Mouse (Mus musculus) olfactory bulb, adult 2 months (tissue): ENCODE results near the gene Mtcl1. TPM values are rescaled to one million over a fixed set of nuclear protein-coding genes. Genes with fewer than 3 reads are reported as not detected.

Source experiments
- H3K27ac ChIP-seq: fragments of 200-500 bp; 2 replicates; pipeline ENCODE4 v1.5.1; 2012; ENCODE audit warnings: low read depth, low read length; ENCODE audit not compliant: insufficient read depth
- H3K4me1 ChIP-seq: fragments of 200-500 bp; 2 replicates; pipeline ENCODE4 v1.6.1; 2012; ENCODE audit warnings: low read length; ENCODE audit not compliant: control insufficient read depth, insufficient read depth
- H3K4me3 ChIP-seq: fragments of 200-500 bp; 2 replicates; pipeline ENCODE4 v1.5.1; 2012; ENCODE audit warnings: mild to moderate bottlenecking, low read depth, low read length, moderate library complexity; ENCODE audit not compliant: insufficient read depth
- CTCF ChIP-seq: fragments of 200-500 bp; IDR thresholded peaks from 2 replicates; pipeline ENCODE4 v1.5.1; 2012; ENCODE audit warnings: low read depth, mild to moderate bottlenecking, low read length, moderate library complexity; ENCODE audit not compliant: insufficient read depth
- POLR2A ChIP-seq: fragments of 200-500 bp; IDR thresholded peaks from 2 replicates; pipeline ENCODE4 v1.6.1; 2012; ENCODE audit warnings: mild to moderate bottlenecking, low read depth, low read length, moderate library complexity; ENCODE audit not compliant: insufficient read depth
- WGBS: fragments of 180-500 bp; shearing (Covaris S2); methylation state at CpG from one replicate; pipeline ENCODE4 v1.1.7; 2018; 5-methylcytosine and 5-hydroxymethylcytosine counted together
- polyA plus RNA-seq: library from polyadenylated mRNA; stranded (reverse); fragments of >200 nt; gene quantifications from 2 replicates; pipeline ENCODE4 v1.2.4, GENCODE M21; 2012; ENCODE audit warnings: low replicate concordance; ENCODE audit not compliant: missing spikeins, insufficient read depth, insufficient read length

The Mtcl1 gene
- polyA plus RNA-seq: not detected in 2 replicates

DNA sequence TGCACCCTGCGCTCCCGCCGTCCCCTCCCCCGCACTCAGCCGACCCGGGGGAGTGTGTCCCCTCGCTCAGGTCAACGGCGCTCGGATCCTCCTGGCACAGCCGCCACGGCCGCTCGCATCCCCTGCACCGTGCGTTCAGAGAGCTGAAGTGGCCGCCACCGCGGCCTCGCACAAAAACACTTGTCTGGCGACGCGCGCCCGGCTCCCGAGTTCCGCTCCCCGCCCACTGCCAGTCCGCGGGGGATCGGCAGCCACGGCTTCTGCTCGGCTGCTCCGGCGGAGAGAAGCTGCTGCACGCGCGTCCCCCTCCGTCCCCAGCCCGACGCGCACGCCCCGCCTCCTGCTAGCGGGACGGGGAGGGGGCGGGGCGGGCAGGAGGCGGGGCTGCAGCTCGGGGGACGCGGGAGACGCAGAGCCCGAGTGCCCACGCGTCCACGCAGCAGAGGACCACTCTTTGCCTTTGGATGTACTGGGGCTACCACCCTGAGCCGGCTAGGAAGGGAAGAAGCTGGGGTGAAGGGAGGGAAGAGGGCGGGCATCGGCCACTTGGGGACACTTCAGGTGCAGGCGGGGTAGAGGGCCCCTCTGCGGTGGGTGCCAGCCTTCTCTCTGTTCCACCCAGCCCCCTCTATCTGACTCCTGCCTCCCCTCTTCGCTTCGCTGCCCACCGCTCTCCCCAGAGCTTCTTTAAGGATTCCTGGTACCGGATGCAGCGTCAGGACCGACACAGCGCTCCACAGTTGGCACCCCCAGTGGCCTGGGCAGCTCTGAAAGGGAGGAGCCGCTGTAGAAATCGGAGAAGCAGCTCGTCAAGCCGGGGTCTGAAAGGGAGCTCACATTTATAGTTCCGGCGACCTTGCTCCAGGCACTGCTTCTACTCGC is at the start of gene Mtcl1:
Mtcl1 (minus strand) TSS at position 291 of the 882 bp plus-strand sequence.
- Histone ChIP-seq H3K27ac (peak within 1 kb of the TSS; percentile 29), H3K4me1 (peaks cover 16% of the 10 kb centered on the region), H3K4me3 (peak within 1 kb of the TSS; percentile 79)
- under 1% methylated on average over 75 of the region's 76 CpGs for WGBS
- TF ChIP-seq POLR2A (peak; percentile 66), CTCF (no peak)

DNA sequence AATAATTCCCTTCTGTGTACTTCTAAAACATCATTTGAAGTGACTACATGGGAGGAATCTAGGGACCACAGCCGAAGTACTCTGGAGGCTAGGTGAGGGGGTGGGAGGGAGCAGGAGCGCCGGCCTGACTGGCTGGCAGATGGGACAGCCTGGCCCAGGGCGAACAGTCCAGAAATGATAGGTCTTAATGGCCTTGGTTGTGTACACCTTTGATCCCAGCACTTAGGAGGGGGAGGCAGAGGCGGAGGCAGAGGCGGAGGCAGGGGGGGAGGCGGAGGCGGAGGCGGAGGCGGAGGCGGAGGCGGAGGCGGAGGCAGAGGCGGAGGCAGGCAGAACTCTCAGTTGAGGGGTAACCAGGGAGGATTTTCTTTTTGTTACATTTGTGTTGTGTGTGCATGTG is 49.0 kb upstream of the Mtcl1 start:
- peaks cover 3% of the 10 kb centered on the region for H3K4me1 ChIP-seq
- H3K27ac ChIP-seq: no peak overlapping the region
- TF ChIP-seq CTCF: no peak
- TF ChIP-seq POLR2A: no peak
- no peak overlapping the region for H3K4me3 ChIP-seq
- WGBS: 89% methylated on average over 14 of the region's 14 CpGs

DNA sequence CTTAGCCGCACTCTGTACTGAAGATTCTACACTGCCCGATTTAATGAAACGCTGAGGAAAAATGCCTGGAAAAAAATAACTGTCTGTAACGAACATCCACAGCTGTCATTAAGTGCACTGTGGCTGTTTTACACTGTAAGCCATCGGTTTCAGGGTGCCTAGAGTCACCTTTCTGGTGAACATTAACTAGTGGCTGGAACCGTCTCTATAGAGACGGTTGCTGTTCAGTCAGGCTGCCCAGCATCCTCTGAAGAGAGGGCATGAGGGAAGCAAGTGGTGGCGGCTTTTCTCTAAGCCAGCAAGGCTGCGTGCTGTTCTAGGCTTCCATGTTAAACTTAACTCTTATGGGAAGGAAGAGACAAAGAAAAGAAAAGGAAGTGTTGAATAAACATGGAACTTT is 47.0 kb upstream of the Mtcl1 start:
- no peak overlapping the region for H3K27ac ChIP-seq
- WGBS: 92% methylated on average over 9 of the region's 9 CpGs
- H3K4me1 ChIP-seq: no peaks in the 10 kb centered on the region
- TF ChIP-seq POLR2A: no peak
- no peak for TF ChIP-seq CTCF
- no peak overlapping the region for H3K4me3 ChIP-seq

DNA sequence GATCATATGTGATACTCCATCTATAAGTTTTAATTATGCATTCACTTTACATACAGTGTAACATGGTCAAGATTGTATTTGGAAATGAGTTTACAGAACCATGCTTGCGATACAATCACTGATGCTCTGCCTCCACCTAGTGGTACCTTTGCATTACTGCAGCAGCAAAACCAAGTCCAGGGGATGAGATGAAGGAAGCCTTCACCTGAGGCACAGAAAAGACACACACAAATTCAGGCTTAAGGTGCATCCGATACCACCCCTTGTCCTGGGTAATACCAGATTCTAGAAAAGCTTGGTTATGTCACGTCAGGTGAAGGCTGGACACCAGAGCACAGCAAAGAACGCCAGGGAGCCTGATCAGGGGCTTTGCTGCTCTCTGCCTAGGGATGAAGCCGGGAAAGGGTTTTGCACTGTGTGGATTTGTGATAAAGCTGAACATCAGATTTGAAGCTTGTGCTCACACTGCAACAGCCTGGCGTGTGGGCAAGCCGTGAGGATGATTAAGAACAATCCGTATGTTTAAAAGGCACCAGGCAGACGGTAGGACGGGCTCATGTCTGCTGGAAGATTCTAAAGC is 40.6 kb upstream of the Mtcl1 start:
- 33% methylated on average over 10 of the region's 10 CpGs for WGBS
- no peak overlapping the region for H3K27ac ChIP-seq
- TF ChIP-seq POLR2A (no peak), CTCF (no peak)
- no peaks in the 10 kb centered on the region for H3K4me1 ChIP-seq
- H3K4me3 ChIP-seq: no peak overlapping the region

DNA sequence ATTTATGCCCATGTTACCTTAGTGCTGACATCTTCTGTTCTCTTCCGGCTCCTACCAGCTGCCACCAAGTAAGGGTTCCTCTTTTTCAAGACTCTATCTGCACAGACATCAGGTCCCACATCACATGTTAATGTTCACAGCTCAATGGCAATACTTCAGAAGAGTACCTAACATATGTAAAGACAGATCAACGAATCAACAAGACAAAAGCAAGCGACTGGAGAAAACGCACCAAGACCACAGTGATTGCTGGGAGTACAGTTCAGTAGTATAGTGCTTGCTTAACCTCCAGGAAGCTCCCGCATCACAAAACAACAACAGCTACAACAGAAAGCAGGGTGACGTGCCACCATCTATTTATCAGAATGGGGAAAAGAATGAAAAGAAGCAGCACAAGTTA is 37.0 kb upstream of the Mtcl1 start:
- TF ChIP-seq POLR2A (no peak), CTCF (no peak)
- H3K4me3 ChIP-seq: no peak overlapping the region
- WGBS: 91% methylated on average over 6 of the region's 6 CpGs
- no peaks in the 10 kb centered on the region for H3K4me1 ChIP-seq
- no peak overlapping the region for H3K27ac ChIP-seq

DNA sequence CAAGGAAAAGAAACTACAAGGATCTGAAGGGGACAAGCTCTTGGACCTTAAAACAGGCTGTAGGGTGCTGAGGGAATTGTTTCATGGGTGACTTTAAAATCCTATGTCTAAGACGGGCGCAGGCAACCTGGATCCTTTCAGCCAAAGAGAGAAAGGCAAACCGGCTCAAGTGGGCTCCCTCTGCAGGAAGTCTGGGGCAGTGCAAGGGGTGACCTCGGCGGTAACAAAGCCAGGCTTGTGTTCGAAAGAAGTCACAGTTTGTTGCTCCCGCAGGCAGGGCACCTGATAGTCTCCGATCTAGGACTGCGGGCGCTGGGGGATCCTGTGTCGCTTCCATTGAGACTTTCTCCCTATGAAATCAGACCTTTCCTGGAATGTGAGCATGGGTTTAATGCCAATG is 36.2 kb upstream of the Mtcl1 start:
- WGBS: 4% methylated on average over 11 of the region's 11 CpGs
- no peak for TF ChIP-seq POLR2A
- TF ChIP-seq CTCF: peak; percentile 85; the same call in 1 of the 2 replicates
- no peak overlapping the region for H3K4me3 ChIP-seq
- no peak overlapping the region for H3K27ac ChIP-seq
- H3K4me1 ChIP-seq: no peaks in the 10 kb centered on the region

DNA sequence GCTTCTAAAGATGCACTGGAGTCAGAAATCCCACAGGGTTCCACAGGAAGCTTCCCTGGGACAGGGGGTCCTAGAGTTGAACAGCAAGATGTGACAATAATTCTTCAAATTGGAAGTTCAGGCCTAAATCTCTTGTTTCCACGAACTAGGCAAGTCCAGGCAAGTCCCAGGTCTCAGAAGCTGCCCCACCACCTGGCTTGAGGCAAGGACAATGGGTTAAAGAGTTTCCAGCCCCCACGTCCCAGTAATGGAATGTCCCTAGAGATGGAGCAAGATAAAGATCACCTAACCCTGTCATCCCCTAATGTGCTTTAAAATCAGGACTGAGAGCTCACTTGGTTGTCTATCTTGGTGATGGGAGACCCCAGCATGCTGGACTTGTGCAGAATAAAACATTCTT is 35.4 kb upstream of the Mtcl1 start:
- TF ChIP-seq CTCF (no peak), POLR2A (no peak)
- Histone ChIP-seq H3K4me3 (no peak overlapping the region), H3K4me1 (peaks cover 4% of the 10 kb centered on the region), H3K27ac (no peak overlapping the region)
- 79% methylated on average over 2 of the region's 2 CpGs for WGBS

DNA sequence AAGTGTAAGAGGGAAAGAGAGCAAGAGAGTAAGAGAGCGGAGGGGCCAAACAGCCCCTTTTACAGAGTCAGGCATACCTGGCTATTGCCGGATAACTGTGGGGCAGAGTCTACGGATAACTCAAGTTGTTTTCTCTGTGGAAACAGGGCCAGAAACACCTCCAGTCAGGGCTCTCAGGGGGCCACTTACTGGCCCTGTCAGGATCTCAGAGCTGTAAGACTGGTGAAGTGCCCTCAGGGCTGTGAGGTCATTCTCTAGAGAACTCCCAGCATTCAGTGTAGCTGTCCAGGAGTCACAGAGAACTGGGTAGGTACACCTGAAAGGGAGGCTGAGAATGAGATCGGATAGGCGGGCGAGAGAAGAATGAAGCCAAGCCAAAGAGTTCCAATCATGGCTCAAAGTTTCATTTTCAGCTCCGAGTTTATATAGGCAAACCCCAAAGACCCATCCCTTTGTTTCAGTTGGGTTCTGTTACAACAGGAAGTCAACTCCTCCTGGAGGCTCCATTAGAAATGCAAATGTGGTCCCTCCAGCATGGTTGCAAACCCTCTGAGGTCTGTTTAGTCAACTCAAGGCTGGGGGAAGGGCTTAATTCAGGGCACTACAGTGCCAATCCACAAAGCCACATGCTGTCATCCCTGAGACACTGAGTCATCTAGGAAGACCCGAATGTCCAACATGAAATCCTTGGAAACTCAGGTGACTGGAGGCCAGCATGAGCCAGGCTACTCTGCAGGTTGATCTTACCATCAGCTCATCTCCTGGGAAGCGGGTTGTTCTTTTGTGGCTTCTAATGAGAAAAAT is 34.3 kb upstream of the Mtcl1 start:
- WGBS: 89% methylated on average over 9 of the region's 9 CpGs
- H3K4me1 ChIP-seq: peaks cover 10% of the 10 kb centered on the region

More for the DNA sequence above, 34.3 kb upstream of the Mtcl1 start:
- no peak for TF ChIP-seq POLR2A
- TF ChIP-seq CTCF: no peak
- H3K27ac ChIP-seq: no peak overlapping the region
- H3K4me3 ChIP-seq: no peak overlapping the region
